Mouse (Mus musculus): Measurements from ENCODE around the gene Col11a2. TPM values are rescaled to one million over a fixed set of nuclear protein-coding genes. Genes with fewer than 3 reads are reported as not detected.

Gene Col11a2
- total RNA-seq, 1 experiment = 1.4 TPM

DNA sequence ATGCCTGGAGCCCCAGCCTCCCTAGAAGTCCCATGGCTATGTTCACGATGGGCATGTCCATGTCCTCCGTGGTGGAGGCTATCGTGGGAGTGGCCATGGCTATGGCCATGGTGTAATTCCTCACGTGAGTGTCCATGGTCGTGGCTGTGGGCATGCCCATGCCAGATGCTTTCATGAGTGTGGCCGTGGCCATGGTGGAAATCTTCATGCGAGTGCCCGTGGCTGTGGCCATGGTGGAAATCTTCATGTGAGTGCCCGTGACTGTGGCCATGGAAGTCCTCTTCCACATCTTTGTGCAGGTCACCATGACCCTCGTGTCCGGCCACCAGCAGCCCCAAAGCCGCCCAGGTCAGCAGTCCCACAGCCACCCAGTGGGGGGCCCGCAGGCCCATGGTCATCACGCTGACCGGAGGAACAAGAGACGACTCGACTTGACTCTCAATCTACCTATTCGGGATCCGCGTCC lies 8.3 kb upstream of the Col11a2 start:
- H3K4me3 ChIP-seq (ENCODE audit: insufficient read depth in 1 of 2, low read depth in 1 of 2, low read length in 2 of 2, poor library complexity in 1 of 2, severe bottlenecking in 1 of 2) = peak overlapping the region; percentile 72 to 97
- H3K9me3 ChIP-seq (ENCODE audit: control insufficient read depth, insufficient read depth, low read depth, low read length) = no peaks in the 10 kb centered on the region
- peaks cover 37% of the 10 kb centered on the region for H3K36me3 ChIP-seq (ENCODE audit: control insufficient read depth, insufficient read depth, low read length, poor library complexity, severe bottlenecking)
- peaks cover 7 to 23% of the 10 kb centered on the region in 2 experiments for H3K4me1 ChIP-seq (ENCODE audit: control insufficient read depth in 2 of 2, insufficient read depth in 2 of 2, low read length in 2 of 2, poor library complexity in 1 of 2)
- no peak for TF ChIP-seq ZC3H11A (IDR thresholded peaks at IDR 0.05; ENCODE audit: borderline replicate concordance, low read depth, low read length)
- TF ChIP-seq MAFK (IDR thresholded peaks at IDR 0.05; ENCODE audit: insufficient read depth, low read depth, low read length) = no peak
- TF ChIP-seq ZNF384 (IDR thresholded peaks at IDR 0.05; ENCODE audit: low read depth, low read length) = no peak
- TF ChIP-seq CHD2 (IDR thresholded peaks at IDR 0.05; ENCODE audit: low read depth, low read length) = no peak
- peak overlapping the region; percentile 84 for H3K9ac ChIP-seq (ENCODE audit: insufficient read depth, low read depth, low read length, poor library complexity, severe bottlenecking)
- peak overlapping the region; percentile 74 for H3K27ac ChIP-seq (ENCODE audit: insufficient read depth, low read depth, low read length, poor library complexity, severe bottlenecking)
- in situ Hi-C loops (cut with MboI; ENCODE audit: low sequenced_read_pairs in 2 of 2, unreplicated experiment in 2 of 2) = no loop called here
- DNase-seq (ENCODE audit: low read depth, low spot score) = no peak

DNA sequence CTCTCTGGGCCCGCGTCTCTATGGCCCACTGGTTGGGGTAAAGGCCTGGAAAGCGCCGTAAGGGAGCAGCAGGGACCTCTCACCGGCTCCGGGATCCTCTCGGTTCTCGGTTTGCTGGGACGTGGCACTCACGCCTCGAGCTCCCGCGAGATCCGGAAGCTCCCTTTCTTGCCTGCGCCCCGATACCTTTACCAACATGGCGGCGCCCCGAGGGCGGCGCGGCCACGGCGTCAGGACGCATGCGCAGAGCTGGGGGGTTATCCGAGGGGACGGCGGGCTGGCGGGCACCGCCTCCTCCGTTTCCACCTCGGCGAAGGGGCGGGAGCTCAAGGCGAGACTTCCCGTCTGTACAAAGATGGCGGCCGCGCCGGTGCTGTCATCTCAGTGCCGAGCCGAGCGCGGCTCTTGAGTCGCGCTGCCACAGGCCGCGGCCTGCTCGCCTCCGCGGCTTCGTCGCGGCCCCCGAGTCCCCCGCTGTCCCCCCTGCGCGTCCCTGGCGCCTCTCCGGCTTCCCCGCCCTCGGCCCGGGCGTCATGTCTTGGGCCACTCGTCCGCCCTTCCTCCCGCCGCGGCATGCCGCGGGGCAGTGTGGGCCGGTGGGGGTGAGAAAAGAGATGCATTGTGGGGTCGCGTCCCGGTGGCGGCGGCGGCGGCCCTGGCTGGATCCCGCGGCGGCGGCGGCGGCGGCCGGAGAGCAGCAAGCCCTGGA lies 7.6 kb upstream of the Col11a2 start, which contains the start of the genes Slc39a7 and Rxrb:
Gene Slc39a7, minus strand, starts transcription at position 218 of the 709 bp plus-strand sequence.
Gene Rxrb, plus strand, starts transcription at position 348 of the 709 bp plus-strand sequence.
- TF ChIP-seq ZNF384 (IDR thresholded peaks at IDR 0.05; ENCODE audit: low read depth, low read length) (no peak), MAFK (IDR thresholded peaks at IDR 0.05; ENCODE audit: insufficient read depth, low read depth, low read length) (no peak), CHD2 (IDR thresholded peaks at IDR 0.05; ENCODE audit: low read depth, low read length) (peak; percentile 97), ZC3H11A (IDR thresholded peaks at IDR 0.05; ENCODE audit: borderline replicate concordance, low read depth, low read length) (no peak), HCFC1 (IDR thresholded peaks at IDR 0.05; ENCODE audit: borderline replicate concordance, insufficient read depth, low read length) (peak; percentile 88)
- peak within 1 kb of the TSS; percentile 74 for H3K27ac ChIP-seq (ENCODE audit: insufficient read depth, low read depth, low read length, poor library complexity, severe bottlenecking)
- in situ Hi-C loops (cut with MboI; ENCODE audit: low sequenced_read_pairs in 2 of 2, unreplicated experiment in 2 of 2) = no loop called here
- H3K9me3 ChIP-seq (ENCODE audit: control insufficient read depth, insufficient read depth, low read depth, low read length) = no peaks in the 10 kb centered on the region
- peaks cover 7 to 19% of the 10 kb centered on the region in 2 experiments for H3K4me1 ChIP-seq (ENCODE audit: control insufficient read depth in 2 of 2, insufficient read depth in 2 of 2, low read length in 2 of 2, poor library complexity in 1 of 2)
- peak within 1 kb of the TSS; percentile 72 to 97 for H3K4me3 ChIP-seq (ENCODE audit: insufficient read depth in 1 of 2, low read depth in 1 of 2, low read length in 2 of 2, poor library complexity in 1 of 2, severe bottlenecking in 1 of 2)
- peaks cover 44% of the 10 kb centered on the region for H3K36me3 ChIP-seq (ENCODE audit: control insufficient read depth, insufficient read depth, low read length, poor library complexity, severe bottlenecking)
- peak within 1 kb of the TSS; percentile 84 for H3K9ac ChIP-seq (ENCODE audit: insufficient read depth, low read depth, low read length, poor library complexity, severe bottlenecking)
- DNase-seq (ENCODE audit: low read depth, low spot score) = peak; percentile 93

DNA sequence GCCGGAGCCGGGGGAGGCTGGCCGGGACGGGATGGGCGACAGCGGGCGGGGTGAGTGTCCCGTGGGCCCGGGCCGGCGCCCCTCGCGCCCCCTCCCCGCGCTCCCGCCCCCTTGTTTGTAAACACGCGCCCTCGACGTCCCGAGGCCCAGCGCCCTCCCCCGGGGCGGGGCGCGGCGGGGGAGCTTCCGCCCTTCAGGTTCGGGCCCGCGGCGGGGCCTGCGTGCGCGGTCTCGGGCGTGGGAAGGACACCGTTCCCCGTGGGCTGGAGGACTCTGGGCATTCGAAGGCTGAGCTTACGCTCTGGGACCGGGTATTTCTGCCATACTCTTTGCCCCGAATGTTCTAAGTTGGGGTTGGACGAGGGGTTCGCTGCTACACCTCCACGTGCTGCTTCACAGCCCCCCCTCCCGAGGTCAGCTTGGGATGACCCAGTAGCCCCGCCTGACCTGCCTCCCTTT lies 7.0 kb upstream of the Col11a2 start:
- DNase-seq (ENCODE audit: low read depth, low spot score) = no peak
- Histone ChIP-seq H3K9ac (ENCODE audit: insufficient read depth, low read depth, low read length, poor library complexity, severe bottlenecking) (peak overlapping the region; percentile 84), H3K9me3 (ENCODE audit: control insufficient read depth, insufficient read depth, low read depth, low read length) (no peaks in the 10 kb centered on the region), H3K27ac (ENCODE audit: insufficient read depth, low read depth, low read length, poor library complexity, severe bottlenecking) (peak overlapping the region; percentile 70), H3K4me1 (ENCODE audit: control insufficient read depth in 2 of 2, insufficient read depth in 2 of 2, low read length in 2 of 2, poor library complexity in 1 of 2) (peaks cover 5 to 13% of the 10 kb centered on the region in 2 experiments; a peak in 3 of 4 replicates), H3K4me3 (ENCODE audit: insufficient read depth in 1 of 2, low read depth in 1 of 2, low read length in 2 of 2, poor library complexity in 1 of 2, severe bottlenecking in 1 of 2) (peak overlapping the region; percentile 72 to 97), H3K36me3 (ENCODE audit: control insufficient read depth, insufficient read depth, low read length, poor library complexity, severe bottlenecking) (peaks cover 50% of the 10 kb centered on the region)
- in situ Hi-C loops (cut with MboI; ENCODE audit: low sequenced_read_pairs in 2 of 2, unreplicated experiment in 2 of 2) = no loop called here
- TF ChIP-seq HCFC1 (IDR thresholded peaks at IDR 0.05; ENCODE audit: borderline replicate concordance, insufficient read depth, low read length) = no peak

DNA sequence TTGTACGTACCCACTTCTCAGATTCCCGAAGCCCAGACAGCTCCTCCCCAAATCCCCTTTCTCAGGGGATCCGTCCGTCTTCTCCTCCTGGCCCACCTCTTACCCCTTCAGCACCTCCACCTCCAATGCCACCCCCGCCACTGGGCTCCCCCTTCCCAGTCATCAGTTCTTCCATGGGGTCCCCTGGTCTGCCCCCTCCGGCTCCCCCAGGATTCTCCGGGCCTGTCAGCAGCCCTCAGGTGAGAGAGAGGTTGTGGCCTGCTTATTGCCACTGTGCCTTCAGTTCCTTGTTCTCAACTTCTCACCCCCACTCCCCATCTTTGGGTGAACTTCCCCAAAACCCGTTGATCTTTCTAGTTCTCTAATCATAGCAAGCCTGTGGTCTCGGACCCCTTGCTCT lies 6.4 kb upstream of the Col11a2 start:
- no peak for TF ChIP-seq ZNF384 (IDR thresholded peaks at IDR 0.05; ENCODE audit: low read depth, low read length)
- no peak for TF ChIP-seq HCFC1 (IDR thresholded peaks at IDR 0.05; ENCODE audit: borderline replicate concordance, insufficient read depth, low read length)
- TF ChIP-seq MAFK (IDR thresholded peaks at IDR 0.05; ENCODE audit: insufficient read depth, low read depth, low read length) = no peak
- no peak for TF ChIP-seq CHD2 (IDR thresholded peaks at IDR 0.05; ENCODE audit: low read depth, low read length)
- TF ChIP-seq ZC3H11A (IDR thresholded peaks at IDR 0.05; ENCODE audit: borderline replicate concordance, low read depth, low read length) = no peak
- H3K9ac ChIP-seq (ENCODE audit: insufficient read depth, low read depth, low read length, poor library complexity, severe bottlenecking) = peak overlapping the region; percentile 84
- H3K27ac ChIP-seq (ENCODE audit: insufficient read depth, low read depth, low read length, poor library complexity, severe bottlenecking) = no peak overlapping the region
- peaks cover 56% of the 10 kb centered on the region for H3K36me3 ChIP-seq (ENCODE audit: control insufficient read depth, insufficient read depth, low read length, poor library complexity, severe bottlenecking)
- in situ Hi-C loops (cut with MboI; ENCODE audit: low sequenced_read_pairs in 2 of 2, unreplicated experiment in 2 of 2) = no loop called here
- no peaks in the 10 kb centered on the region for H3K9me3 ChIP-seq (ENCODE audit: control insufficient read depth, insufficient read depth, low read depth, low read length)
- H3K4me1 ChIP-seq (ENCODE audit: control insufficient read depth in 2 of 2, insufficient read depth in 2 of 2, low read length in 2 of 2, poor library complexity in 1 of 2) = peaks cover 5 to 13% of the 10 kb centered on the region in 2 experiments; a peak in 3 of 4 replicates
- no peak for DNase-seq (ENCODE audit: low read depth, low spot score)
- peak overlapping the region; percentile 72 to 97 for H3K4me3 ChIP-seq (ENCODE audit: insufficient read depth in 1 of 2, low read depth in 1 of 2, low read length in 2 of 2, poor library complexity in 1 of 2, severe bottlenecking in 1 of 2)
